Mouse (Mus musculus) activated CD4-positive, CD25-positive, alpha-beta regulatory T cell, adult 4 months (primary cell): Measurements from ENCODE around the gene Tmem116. TPM values are rescaled to one million over a fixed set of nuclear protein-coding genes. Genes with fewer than 3 reads are reported as not detected.
A peak's percentile ranks its signal among the peaks of the same experiment; 100 is the strongest.

Experiments used
- ATAC-seq: one replicate; pipeline ENCODE4 v1.8.0; 2017
- polyA plus RNA-seq, 2 experiments: library from polyadenylated mRNA; unstranded; fragments of 100-300 nt; shearing (Covaris generic); gene quantifications; one replicate each; pipeline ENCODE4 v1.2.1; 2017

Tmem116 gene
- 1 to 10 TPM in 1 of 2 experiments, under 1 TPM in 1; 0.71 to 1.2 TPM for polyA plus RNA-seq

DNA sequence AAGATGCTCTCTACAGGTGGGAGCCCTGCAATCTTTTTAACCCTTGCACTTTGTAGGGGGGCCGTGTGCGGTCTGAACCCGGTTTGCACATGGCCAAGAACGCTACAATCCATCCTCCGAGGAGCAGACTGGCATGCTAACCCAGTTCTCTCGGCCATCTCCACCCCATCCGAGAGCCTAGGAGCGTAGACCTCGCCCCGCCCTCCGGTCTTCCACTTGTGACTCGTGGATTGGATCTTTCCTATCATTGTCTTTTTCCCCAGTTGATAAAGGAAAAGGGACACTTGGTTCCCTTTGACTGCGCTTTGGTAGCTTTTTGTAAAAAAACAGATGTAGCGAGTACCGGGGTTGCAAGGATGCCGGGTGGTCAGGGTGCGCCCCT is at the start of gene Tmem116:
Gene Tmem116 (plus strand): TSS at position 250 of the 382 bp plus-strand sequence.
- ATAC-seq: no peak

DNA sequence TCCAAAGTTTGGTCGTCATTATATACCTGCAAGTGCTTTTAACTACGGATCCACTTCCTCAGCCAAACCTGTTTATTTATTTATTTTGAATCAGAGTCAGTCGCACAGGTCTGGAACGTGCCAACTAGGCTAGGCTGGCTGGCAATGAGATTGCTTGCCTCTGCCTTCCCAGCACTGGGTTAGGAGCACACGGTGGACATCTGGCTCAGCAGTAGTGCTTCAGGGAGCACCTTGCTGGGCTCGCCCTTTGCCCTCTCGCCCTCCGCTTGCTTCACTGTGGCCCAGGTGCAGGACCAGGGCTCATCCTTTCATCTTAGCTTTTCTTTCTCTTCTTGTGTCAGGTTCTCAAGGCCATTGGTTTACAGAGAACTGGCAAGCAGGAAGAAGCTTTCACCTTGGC is 43.8 kb upstream of the Tmem116 start:
- ATAC-seq: no peak

GRCm38 (mm10) chr5:121410975-121411374 is 40.7 kb upstream of the Tmem116 start:
- no peak for ATAC-seq

- ATAC-seq: no peak
Measured at GRCm38 (mm10) chr5:121420721-121421120, 31.0 kb upstream of the Tmem116 start.

DNA sequence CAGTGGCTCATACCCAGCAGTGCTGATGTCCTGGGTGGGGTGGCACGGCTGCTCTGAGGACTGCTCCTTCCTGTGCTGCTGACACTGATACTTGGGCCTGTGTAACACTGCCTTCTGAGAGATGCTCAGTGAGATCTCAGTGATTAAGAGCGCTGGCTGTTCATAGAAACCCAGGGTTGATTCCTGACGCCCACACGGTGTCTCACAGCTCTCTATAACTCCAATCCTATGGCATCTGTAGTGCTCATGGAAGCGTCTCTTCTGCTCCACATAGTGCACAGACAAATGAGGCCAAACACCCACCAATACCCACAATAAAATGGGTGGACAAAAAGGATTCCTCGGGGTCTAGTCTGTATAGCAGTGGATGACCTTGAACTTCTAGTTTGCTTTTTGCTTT is 28.9 kb upstream of the Tmem116 start:
- ATAC-seq: no peak

DNA sequence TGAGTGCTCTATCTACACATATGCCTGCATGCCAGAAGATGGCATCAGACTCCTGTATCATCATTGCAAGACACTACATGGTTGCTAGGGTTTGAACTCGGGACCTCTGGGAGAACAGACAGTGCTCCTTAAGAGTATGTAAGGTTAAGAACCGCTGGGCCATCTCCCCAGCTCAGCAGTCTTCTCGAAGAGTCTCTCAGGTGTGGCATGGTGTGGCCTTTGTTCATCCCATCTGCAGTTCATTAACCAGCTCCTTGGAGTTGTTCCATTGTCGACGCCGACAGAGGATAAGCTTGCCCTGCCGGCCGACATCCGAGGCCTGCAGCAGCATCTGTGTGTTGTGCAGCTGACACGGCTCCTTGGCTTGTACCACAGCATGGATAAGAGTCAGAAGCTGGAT is 28.4 kb upstream of the Tmem116 start:
- no peak for ATAC-seq

- ATAC-seq: no peak
Measured at GRCm38 (mm10) chr5:121428954-121429353, 22.7 kb upstream of the Tmem116 start.

DNA sequence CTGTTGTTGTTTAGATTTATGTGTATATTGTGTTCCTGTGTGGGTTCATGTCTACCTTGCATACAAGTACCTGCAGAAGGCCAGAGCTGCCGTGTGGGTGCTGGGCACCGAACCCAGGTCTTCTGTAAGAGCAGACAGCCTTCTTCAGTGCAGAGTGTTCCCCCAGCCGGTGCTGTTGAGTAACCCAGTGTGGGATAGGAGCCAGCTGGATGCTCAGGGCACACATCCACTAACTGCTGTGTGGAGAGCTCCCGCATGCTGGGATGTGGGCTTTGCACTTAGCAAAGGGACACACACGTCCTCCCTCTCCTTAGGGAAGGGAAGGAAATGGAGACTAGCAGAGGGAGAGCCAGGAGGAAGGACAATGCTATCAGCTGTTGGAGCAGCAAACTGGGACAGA is 13.6 kb upstream of the Tmem116 start:
- no peak for ATAC-seq

GRCm38 (mm10) chr5:121438756-121439155 is 12.9 kb upstream of the Tmem116 start:
- no peak for ATAC-seq

DNA sequence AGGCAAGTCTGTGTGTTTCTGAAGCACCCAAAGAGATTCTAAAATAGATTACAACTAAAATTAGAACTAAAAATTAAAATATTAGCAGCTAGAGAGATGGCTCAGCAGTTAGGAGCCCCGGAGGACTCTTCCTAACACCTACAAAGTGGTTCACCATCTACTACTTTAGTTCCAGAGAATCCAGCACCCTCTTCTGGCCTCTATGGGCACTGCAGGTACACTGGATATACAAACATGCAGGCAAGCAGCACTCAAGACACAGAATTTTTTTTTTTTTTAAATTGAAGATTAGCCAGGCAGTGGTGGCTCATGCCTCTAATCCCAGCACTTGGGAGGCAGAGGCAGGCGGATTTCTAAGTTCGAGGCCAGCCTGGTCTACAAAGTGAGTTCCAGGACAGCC is 8.1 kb upstream of the Tmem116 start:
- ATAC-seq: no peak

- ATAC-seq: no peak
Measured at GRCm38 (mm10) chr5:121444870-121445269, 6.8 kb upstream of the Tmem116 start.

DNA sequence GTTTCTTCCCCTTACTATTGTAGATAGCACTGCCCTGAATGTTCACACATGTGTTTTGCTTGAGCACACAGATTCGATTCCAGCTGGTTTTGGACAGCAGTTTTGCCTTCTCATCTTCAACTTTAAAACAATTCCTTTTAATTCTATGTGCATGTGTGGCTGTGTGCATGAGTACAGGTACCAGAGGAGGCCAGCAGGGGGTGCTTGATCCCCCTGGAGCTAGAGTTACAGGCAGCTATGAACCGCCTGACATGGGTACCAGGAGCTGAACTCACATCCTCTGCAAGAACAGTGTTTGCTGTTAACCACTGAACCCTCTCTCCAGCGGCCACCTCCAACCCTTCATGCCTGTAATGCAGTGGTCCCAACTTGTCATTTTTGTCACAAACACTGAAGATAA is 3.2 kb upstream of the Tmem116 start:
- ATAC-seq: no peak

GRCm38 (mm10) chr5:121449976-121450375 is 1.7 kb upstream of the Tmem116 start:
- no peak for ATAC-seq

DNA sequence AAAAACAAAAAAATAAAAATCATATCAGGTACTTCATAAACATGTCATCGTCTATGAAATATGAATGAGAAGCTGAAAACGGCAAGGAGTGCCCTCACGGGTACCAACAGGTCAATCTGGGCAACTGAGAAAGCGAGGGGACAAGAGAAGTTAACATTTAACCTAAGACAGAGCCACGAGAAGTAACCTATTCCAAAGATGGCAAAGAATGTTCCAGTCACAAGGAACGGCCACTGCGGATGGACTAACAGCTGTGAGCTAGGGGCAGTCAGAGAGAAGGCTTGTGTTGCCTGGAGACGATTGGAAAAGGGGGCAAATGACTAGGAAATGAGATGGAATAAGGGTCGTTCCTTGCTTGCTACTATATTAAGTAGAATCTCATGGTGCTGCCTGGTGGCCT is 1.2 kb upstream of the Tmem116 start:
- ATAC-seq: no peak

DNA sequence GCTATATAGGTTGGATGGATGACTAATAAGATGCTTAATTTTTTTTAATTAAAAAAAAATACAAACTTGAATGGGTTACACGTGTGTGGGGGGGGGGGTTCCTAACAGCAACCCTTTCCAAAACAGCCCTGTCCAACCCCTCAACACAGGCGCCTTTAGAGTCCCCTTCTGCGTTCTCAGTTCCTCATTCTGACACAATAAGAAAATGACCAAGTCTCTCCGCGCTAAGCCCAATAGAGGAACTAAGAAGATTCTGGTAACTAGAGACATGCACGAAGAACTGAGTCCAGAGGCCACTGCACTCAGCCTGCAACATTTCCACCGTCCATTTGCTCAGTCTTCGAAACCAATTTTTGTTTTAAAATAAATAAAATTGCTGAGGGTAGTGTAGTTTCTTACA is 490 bp upstream of the Tmem116 start:
- ATAC-seq: no peak

- peak; percentile 94 for ATAC-seq
Measured at GRCm38 (mm10) chr5:121452026-121452869, 555 bp downstream of the Tmem116 start, which contains the start of gene Erp29. Gene Erp29 (minus strand): TSS chr5:121452506.

DNA sequence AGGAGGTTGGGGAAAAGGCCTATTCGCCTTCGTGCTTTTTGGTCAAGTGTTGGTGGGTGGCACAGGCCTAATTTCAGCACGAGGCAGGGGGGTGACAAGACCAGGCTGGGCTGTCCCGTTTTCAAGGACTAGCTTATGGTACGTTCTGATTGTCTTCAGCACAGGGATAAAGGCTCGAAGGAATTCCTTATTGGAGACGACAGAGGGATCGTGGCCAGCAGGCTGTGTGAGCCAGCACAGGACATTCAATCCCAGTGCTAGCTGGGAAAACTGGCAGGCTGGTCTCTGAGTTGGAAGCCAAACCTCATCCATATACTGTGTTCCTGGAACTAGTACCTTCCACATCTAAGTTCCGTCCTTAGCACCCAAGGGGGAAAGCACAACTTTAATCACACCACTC is 1.2 kb downstream of the Tmem116 start:
- ATAC-seq: no peak

- no peak for ATAC-seq
Measured at GRCm38 (mm10) chr5:121453743-121454502, 2.2 kb downstream of the Tmem116 start.

DNA sequence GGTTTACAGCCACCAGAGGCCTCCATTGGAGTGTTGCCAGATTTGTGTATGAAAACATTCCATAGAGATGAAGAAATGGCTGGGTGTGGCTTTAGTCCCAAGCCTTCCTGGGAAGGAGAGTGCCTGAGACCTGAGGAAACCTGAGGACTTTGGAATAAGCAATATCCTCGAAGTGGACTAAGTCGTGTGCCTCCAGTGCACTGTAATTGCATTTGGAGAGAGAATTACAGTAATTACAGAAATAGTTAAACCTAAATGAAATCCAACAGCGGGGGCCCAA is 2.8 kb downstream of the Tmem116 start:
- no peak for ATAC-seq

DNA sequence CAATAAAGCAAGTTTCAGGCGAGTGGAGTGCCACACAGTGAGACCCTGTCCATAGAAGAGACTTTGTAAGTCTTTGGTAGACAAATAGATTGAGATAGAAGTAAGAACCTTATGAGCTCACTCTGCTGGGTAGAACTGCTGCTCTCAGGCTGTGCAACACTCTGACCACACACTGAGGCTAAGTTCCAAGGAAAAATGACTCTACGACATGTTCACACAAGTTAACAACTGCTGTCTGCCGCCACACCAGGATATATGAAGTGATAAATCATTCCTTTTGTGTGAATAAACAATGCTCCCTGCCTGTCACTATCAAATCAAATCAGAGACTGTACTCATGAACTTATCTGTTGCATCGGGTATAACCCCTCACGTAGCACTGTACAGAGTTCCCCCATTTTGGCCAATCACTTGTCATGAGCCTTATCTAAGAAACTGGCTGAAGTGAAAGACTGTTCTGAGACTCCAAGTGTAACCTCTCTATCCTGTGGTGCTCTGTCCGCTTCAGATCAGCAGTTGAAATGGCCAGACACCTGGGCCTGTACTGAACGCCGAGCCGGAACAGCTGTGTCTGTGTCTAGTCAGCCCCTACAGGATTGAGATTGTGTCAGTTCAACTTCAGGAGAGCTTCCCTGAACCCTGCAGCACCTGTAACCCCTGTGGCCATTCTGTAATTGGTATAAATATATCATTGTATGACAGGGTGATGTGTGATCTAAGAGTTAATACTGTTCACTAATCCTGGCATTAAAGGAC is 4.0 kb downstream of the Tmem116 start:
- no peak for ATAC-seq

- no peak for ATAC-seq
Measured at GRCm38 (mm10) chr5:121461339-121462170, 9.9 kb downstream of the Tmem116 start.

DNA sequence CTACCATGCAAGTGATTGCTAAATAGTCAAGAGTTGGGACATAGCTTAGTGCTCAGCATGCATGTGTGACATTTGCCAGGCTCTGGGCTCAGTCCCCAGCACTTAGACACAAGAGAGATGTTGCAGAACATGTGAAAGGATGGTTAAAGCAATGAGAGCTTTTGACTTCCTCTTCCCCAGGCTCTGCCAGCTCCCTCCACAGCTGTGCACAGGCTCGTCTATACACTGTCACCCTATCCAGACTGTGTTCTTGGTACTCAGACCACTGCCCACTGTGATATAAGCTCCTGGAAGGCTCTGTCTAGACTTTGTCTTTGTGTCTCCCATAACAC is 10.4 kb downstream of the Tmem116 start:
- no peak for ATAC-seq

DNA sequence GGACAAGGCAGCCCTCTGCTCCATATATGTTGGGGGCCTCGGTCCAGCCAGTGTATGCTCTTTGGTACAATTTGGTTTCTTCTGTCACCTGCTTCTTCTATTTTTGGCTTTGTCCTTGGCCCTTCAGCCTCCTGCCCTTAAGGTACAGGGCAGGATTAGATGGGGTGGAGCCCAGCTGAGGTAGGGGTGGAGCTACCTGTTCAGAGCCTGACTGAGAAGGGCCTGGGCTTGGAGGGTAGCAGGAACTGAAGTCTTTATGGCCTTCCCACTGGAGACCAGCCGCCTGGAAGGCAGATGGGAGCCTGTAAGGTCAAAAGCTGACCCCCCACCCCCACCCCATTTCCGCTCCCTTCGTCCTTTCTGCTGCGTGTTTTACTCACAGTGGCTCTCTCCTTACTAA is 11.3 kb downstream of the Tmem116 start:
- no peak for ATAC-seq
